Mouse (Mus musculus): ENCODE measurements around the gene Tlx2. TPM values are rescaled to one million over a fixed set of nuclear protein-coding genes. Genes with fewer than 3 reads are reported as not detected.

The Tlx2 gene
- total RNA-seq, 1 experiment: 0.58 TPM

GRCm38 (mm10) chr6:83043561-83043960 is 26.5 kb downstream of the Tlx2 start:
- in situ Hi-C loops (cut with MboI; ENCODE audit: low sequenced_read_pairs in 2 of 2, unreplicated experiment in 2 of 2): no loop called here
- Histone ChIP-seq H3K4me1 (ENCODE audit: control insufficient read depth in 2 of 2, insufficient read depth in 2 of 2, low read length in 2 of 2, poor library complexity in 1 of 2) (peaks cover 1 to 7% of the 10 kb centered on the region in 2 experiments; a peak in 2 of 4 replicates), H3K27ac (ENCODE audit: insufficient read depth, low read depth, low read length, poor library complexity, severe bottlenecking) (no peak overlapping the region), H3K36me3 (ENCODE audit: control insufficient read depth, insufficient read depth, low read length, poor library complexity, severe bottlenecking) (no peaks in the 10 kb centered on the region), H3K9ac (ENCODE audit: insufficient read depth, low read depth, low read length, poor library complexity, severe bottlenecking) (no peak overlapping the region), H3K9me3 (ENCODE audit: control insufficient read depth, insufficient read depth, low read depth, low read length) (no peaks in the 10 kb centered on the region), H3K4me3 (ENCODE audit: insufficient read depth in 1 of 2, low read depth in 1 of 2, low read length in 2 of 2, poor library complexity in 1 of 2, severe bottlenecking in 1 of 2) (no peak overlapping the region)
- TF ChIP-seq MAFK (IDR thresholded peaks at IDR 0.05; ENCODE audit: insufficient read depth, low read depth, low read length): no peak
- TF ChIP-seq HCFC1 (IDR thresholded peaks at IDR 0.05; ENCODE audit: borderline replicate concordance, insufficient read depth, low read length): no peak
- no peak for TF ChIP-seq ZNF384 (IDR thresholded peaks at IDR 0.05; ENCODE audit: low read depth, low read length)
- no peak for TF ChIP-seq ZC3H11A (IDR thresholded peaks at IDR 0.05; ENCODE audit: borderline replicate concordance, low read depth, low read length)
- no peak for TF ChIP-seq CHD2 (IDR thresholded peaks at IDR 0.05; ENCODE audit: low read depth, low read length)
- no peak for DNase-seq (ENCODE audit: low read depth, low spot score)

GRCm38 (mm10) chr6:83040601-83041000 is 29.5 kb downstream of the Tlx2 start:
- no peaks in the 10 kb centered on the region for H3K36me3 ChIP-seq (ENCODE audit: control insufficient read depth, insufficient read depth, low read length, poor library complexity, severe bottlenecking)
- no peak overlapping the region for H3K9ac ChIP-seq (ENCODE audit: insufficient read depth, low read depth, low read length, poor library complexity, severe bottlenecking)
- no peaks in the 10 kb centered on the region for H3K9me3 ChIP-seq (ENCODE audit: control insufficient read depth, insufficient read depth, low read depth, low read length)
- peaks cover 5 to 7% of the 10 kb centered on the region in 2 experiments; a peak in 2 of 4 replicates for H3K4me1 ChIP-seq (ENCODE audit: control insufficient read depth in 2 of 2, insufficient read depth in 2 of 2, low read length in 2 of 2, poor library complexity in 1 of 2)
- in situ Hi-C loops (cut with MboI; ENCODE audit: low sequenced_read_pairs in 2 of 2, unreplicated experiment in 2 of 2): no loop called here
- no peak overlapping the region for H3K4me3 ChIP-seq (ENCODE audit: insufficient read depth in 1 of 2, low read depth in 1 of 2, low read length in 2 of 2, poor library complexity in 1 of 2, severe bottlenecking in 1 of 2)
- no peak for DNase-seq (ENCODE audit: low read depth, low spot score)
- TF ChIP-seq ZNF384 (IDR thresholded peaks at IDR 0.05; ENCODE audit: low read depth, low read length) (no peak), ZC3H11A (IDR thresholded peaks at IDR 0.05; ENCODE audit: borderline replicate concordance, low read depth, low read length) (no peak), MAFK (IDR thresholded peaks at IDR 0.05; ENCODE audit: insufficient read depth, low read depth, low read length) (no peak)
- no peak overlapping the region for H3K27ac ChIP-seq (ENCODE audit: insufficient read depth, low read depth, low read length, poor library complexity, severe bottlenecking)

- DNase-seq (ENCODE audit: low read depth, low spot score): peak; percentile 94
- H3K27ac ChIP-seq (ENCODE audit: insufficient read depth, low read depth, low read length, poor library complexity, severe bottlenecking): no peak overlapping the region
- no peaks in the 10 kb centered on the region for H3K36me3 ChIP-seq (ENCODE audit: control insufficient read depth, insufficient read depth, low read length, poor library complexity, severe bottlenecking)
- no peaks in the 10 kb centered on the region for H3K9me3 ChIP-seq (ENCODE audit: control insufficient read depth, insufficient read depth, low read depth, low read length)
- TF ChIP-seq CHD2 (IDR thresholded peaks at IDR 0.05; ENCODE audit: low read depth, low read length): peak; percentile 85
- no peak for TF ChIP-seq ZNF384 (IDR thresholded peaks at IDR 0.05; ENCODE audit: low read depth, low read length)
- TF ChIP-seq MAFK (IDR thresholded peaks at IDR 0.05; ENCODE audit: insufficient read depth, low read depth, low read length): no peak
- in situ Hi-C loops (cut with MboI; ENCODE audit: low sequenced_read_pairs in 2 of 2, unreplicated experiment in 2 of 2): no loop called here
- no peak overlapping the region for H3K4me3 ChIP-seq (ENCODE audit: insufficient read depth in 1 of 2, low read depth in 1 of 2, low read length in 2 of 2, poor library complexity in 1 of 2, severe bottlenecking in 1 of 2)
- peaks cover 4 to 7% of the 10 kb centered on the region in 2 experiments; a peak in 1 of 4 replicates for H3K4me1 ChIP-seq (ENCODE audit: control insufficient read depth in 2 of 2, insufficient read depth in 2 of 2, low read length in 2 of 2, poor library complexity in 1 of 2)
- H3K9ac ChIP-seq (ENCODE audit: insufficient read depth, low read depth, low read length, poor library complexity, severe bottlenecking): no peak overlapping the region
Observed at GRCm38 (mm10) chr6:83038496-83039012, 31.5 kb downstream of the Tlx2 start.

DNA sequence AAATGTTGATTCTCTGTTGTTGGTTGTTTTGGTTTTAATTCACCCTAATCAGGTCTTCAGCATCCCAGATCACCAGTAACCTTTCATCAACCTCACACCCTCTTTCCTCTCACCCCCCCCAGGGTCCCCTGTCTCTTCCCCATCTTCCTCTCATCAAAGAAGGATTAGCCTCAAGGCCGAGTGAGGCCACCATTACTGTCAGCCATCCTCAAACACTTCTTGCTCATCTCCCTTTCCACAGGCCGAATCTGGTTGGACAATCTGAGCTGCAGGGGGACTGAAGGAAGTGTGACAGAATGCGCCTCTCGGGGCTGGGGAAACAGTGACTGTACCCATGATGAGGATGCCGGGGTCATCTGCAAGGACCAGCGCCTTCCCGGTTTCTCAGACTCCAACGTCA is 32.9 kb downstream of the Tlx2 start:
- no peaks in the 10 kb centered on the region for H3K9me3 ChIP-seq (ENCODE audit: control insufficient read depth, insufficient read depth, low read depth, low read length)
- no peaks in the 10 kb centered on the region for H3K36me3 ChIP-seq (ENCODE audit: control insufficient read depth, insufficient read depth, low read length, poor library complexity, severe bottlenecking)
- H3K4me3 ChIP-seq (ENCODE audit: insufficient read depth in 1 of 2, low read depth in 1 of 2, low read length in 2 of 2, poor library complexity in 1 of 2, severe bottlenecking in 1 of 2): no peak overlapping the region
- in situ Hi-C loops (cut with MboI; ENCODE audit: low sequenced_read_pairs in 2 of 2, unreplicated experiment in 2 of 2): no loop called here
- H3K27ac ChIP-seq (ENCODE audit: insufficient read depth, low read depth, low read length, poor library complexity, severe bottlenecking): no peak overlapping the region
- TF ChIP-seq HCFC1 (IDR thresholded peaks at IDR 0.05; ENCODE audit: borderline replicate concordance, insufficient read depth, low read length) (no peak), MAFK (IDR thresholded peaks at IDR 0.05; ENCODE audit: insufficient read depth, low read depth, low read length) (no peak), ZC3H11A (IDR thresholded peaks at IDR 0.05; ENCODE audit: borderline replicate concordance, low read depth, low read length) (no peak), ZNF384 (IDR thresholded peaks at IDR 0.05; ENCODE audit: low read depth, low read length) (no peak), CHD2 (IDR thresholded peaks at IDR 0.05; ENCODE audit: low read depth, low read length) (no peak)
- H3K9ac ChIP-seq (ENCODE audit: insufficient read depth, low read depth, low read length, poor library complexity, severe bottlenecking): no peak overlapping the region
- H3K4me1 ChIP-seq (ENCODE audit: control insufficient read depth in 2 of 2, insufficient read depth in 2 of 2, low read length in 2 of 2, poor library complexity in 1 of 2): peaks cover 4 to 7% of the 10 kb centered on the region in 2 experiments; a peak in 1 of 4 replicates
- no peak for DNase-seq (ENCODE audit: low read depth, low spot score)
